Mouse (Mus musculus) cortical plate, adult 2 months (tissue): ENCODE results near the gene Aida.
A peak's percentile ranks its signal among the peaks of the same experiment; 100 is the strongest.

Source experiments
- CTCF ChIP-seq: fragments of 200-500 bp; IDR thresholded peaks from 2 replicates; pipeline ENCODE4 v1.5.1; 2011; ENCODE audit warnings: mild to moderate bottlenecking, control low read depth, low read length; ENCODE audit not compliant: insufficient read depth; ENCODE audit errors: extremely low read depth
- POLR2A ChIP-seq: fragments of 200-500 bp; IDR thresholded peaks from 2 replicates; pipeline ENCODE4 v1.6.1; 2011; ENCODE audit warnings: mild to moderate bottlenecking, low read length, control low read depth; ENCODE audit not compliant: insufficient read depth; ENCODE audit errors: extremely low read depth

GRCm38 (mm10) chr1:183272867-183273818, 23.2 kb upstream of the Aida start:
- peak; percentile 45; the same call in 1 of the 2 replicates for TF ChIP-seq CTCF
- TF ChIP-seq POLR2A: no peak
